Mouse (Mus musculus): ENCODE data around the gene Cit. TPM values are rescaled to one million over a fixed set of nuclear protein-coding genes. Genes with fewer than 3 reads are reported as not detected.

Gene Cit
- 2.1 and 3.3 TPM in 2 replicates for polyA plus RNA-seq (2012; rRNA removed; ENCODE audit: low replicate concordance)

DNA sequence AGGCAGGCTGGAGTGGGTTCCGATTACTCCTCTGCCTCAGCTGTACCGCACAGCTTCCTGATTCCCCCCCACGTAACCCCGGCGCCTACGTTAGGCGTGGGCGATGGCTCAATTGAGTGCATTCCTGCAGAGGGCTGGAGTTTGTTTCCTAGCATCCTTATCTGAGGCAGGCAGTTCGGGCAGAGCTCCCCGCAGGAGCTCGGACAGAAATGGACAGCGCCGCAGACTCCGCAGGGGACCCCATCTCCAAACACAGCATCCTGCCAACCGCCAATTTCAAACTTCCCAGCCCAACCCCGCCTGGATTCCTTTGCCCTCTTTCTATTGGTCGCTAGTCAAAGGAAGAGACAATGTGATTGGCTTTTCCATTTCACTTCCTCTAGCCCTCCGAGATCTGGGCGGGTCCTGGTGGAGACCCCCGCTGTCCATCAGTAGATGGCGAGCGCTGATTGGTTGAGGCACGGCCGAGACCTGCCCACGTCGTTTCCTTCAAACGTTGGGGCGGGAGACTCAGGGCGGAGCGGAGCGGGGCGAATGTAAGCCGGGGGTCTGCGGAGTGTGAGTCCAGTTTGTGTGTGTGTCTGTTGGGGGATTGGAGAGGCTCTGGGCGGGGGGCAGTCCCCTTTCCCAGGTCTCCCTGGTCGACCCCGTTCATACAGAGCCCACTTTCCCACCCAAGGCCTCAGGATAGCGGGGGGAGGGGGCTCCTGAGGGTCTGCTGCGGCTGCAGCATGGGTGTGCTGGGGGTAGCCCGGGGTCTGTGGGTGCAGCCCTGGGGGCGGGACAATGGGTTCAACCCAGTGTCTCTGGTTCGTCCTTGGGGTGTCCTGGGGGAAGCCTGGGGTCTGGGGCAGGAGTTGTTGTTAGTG is at the start of gene Cit:
Gene Cit, plus strand, starts transcription at position 513 of the 869 bp plus-strand sequence.

GRCm38 (mm10) chr5:116024327-116024739 is 179.3 kb downstream of the Cit start, which contains the start of gene Prkab1:
Gene Prkab1 (minus strand): TSS chr5:116024508.

Other genes starting within 250 kb of the Cit start
- gene Rab35, start 213.4 kb upstream of the Cit start, polyA plus RNA-seq (2012; rRNA removed; ENCODE audit: low replicate concordance): 59.3 and 61.3 TPM in 2 replicates
- 10.0 and 12.0 TPM in 2 replicates for gene Bicdl1, start 113.7 kb upstream of the Cit start, polyA plus RNA-seq (2012; rRNA removed; ENCODE audit: low replicate concordance)
- gene Prkab1, start 179.2 kb downstream of the Cit start, polyA plus RNA-seq (2012; rRNA removed; ENCODE audit: low replicate concordance): 36.7 and 59.7 TPM in 2 replicates
- gene Tmem233, start 238.0 kb downstream of the Cit start, polyA plus RNA-seq (2012; rRNA removed; ENCODE audit: low replicate concordance): not detected in 2 replicates